14 mouse cellular contexts compared by ENCODE assay signal in genomic region chr2:121339057-121339456, GRCm38 (mm10). TPM values are rescaled to one million over a fixed set of nuclear protein-coding genes. Genes with fewer than 3 reads are reported as not detected.
DNase-seq lines count a peak whose midpoint lies in the region; ATAC-seq and TF ChIP-seq lines count a peak whose summit lies in the region.
"Had no signal": no experiment of that assay in that cellular context is flagged by ENCODE, and none has a peak within 500 bp of the region (broad histone marks: within the 10 kb centered on the region; RNA-seq: fewer than 3 reads in every experiment).

No protein-coding gene starts in this region.

- no peaks in the 10 kb centered on the region for H3K9me3 ChIP-seq in hindbrain, postnatal 0 days (ENCODE audit: low read length)
- H3K9me3 ChIP-seq in hindbrain, embryonic 12.5 days (replicated peaks), result no peaks in the 10 kb centered on the region
- no peaks in the 10 kb centered on the region for H3K9me3 ChIP-seq in midbrain, postnatal 0 days (ENCODE audit: low read length)
- H3K9me3 ChIP-seq in midbrain, embryonic 16.5 days (replicated peaks; ENCODE audit: control insufficient read depth, low read length, poor library complexity, severe bottlenecking), result no peaks in the 10 kb centered on the region
- no peaks in the 10 kb centered on the region for H3K9me3 ChIP-seq in ES-Bruce4 (replicated peaks; ENCODE audit: control insufficient read depth, insufficient read depth, low read length, poor library complexity, severe bottlenecking)
- H3K9me3 ChIP-seq: limb, embryonic 13.5 days had no signal

- no peak overlapping the region for H3K27ac ChIP-seq in hindbrain, postnatal 0 days
- no peak overlapping the region for H3K27ac ChIP-seq in hindbrain, embryonic 12.5 days
- H3K27ac ChIP-seq in midbrain, postnatal 0 days (ENCODE audit: low read depth, low read length), result no peak overlapping the region
- H3K27ac ChIP-seq in midbrain, embryonic 16.5 days (ENCODE audit: low read length), result no peak overlapping the region
- no peak overlapping the region for H3K27ac ChIP-seq in ES-Bruce4 (ENCODE audit: insufficient read depth, low read length)
- H3K27ac ChIP-seq: limb, embryonic 13.5 days had no signal

- no peak overlapping the region for H3K4me3 ChIP-seq in hindbrain, postnatal 0 days (ENCODE audit: low read length)
- H3K4me3 ChIP-seq in hindbrain, embryonic 12.5 days, result no peak overlapping the region
- no peak overlapping the region for H3K4me3 ChIP-seq in midbrain, postnatal 0 days (ENCODE audit: low read depth, low read length)
- no peak overlapping the region for H3K4me3 ChIP-seq in midbrain, embryonic 16.5 days (ENCODE audit: low read depth, low read length)
- no peak overlapping the region for H3K4me3 ChIP-seq in ES-Bruce4 (ENCODE audit: low read depth, low read length)
- H3K4me3 ChIP-seq: limb, embryonic 13.5 days had no signal

- no peak for TF ChIP-seq POLR2A in ES-Bruce4 (IDR thresholded peaks at IDR 0.05; ENCODE audit: insufficient read depth, low read length)

- peak; percentile 32 for TF ChIP-seq CTCF in hindbrain, postnatal 0 days (IDR thresholded peaks at IDR 0.05; ENCODE audit: low read depth)
- TF ChIP-seq CTCF in midbrain, postnatal 0 days (IDR thresholded peaks at IDR 0.05), result peak; percentile 45; the same call in 1 of the 2 replicates
- peak; percentile 25 for TF ChIP-seq CTCF in ES-Bruce4 (IDR thresholded peaks at IDR 0.05; ENCODE audit: low read depth, low read length)

- H3K4me2 ChIP-seq in hindbrain, postnatal 0 days (ENCODE audit: low read depth, low read length), result no peak overlapping the region
- H3K4me2 ChIP-seq in hindbrain, embryonic 12.5 days (replicated peaks), result no peak overlapping the region
- H3K4me2 ChIP-seq in midbrain, postnatal 0 days (ENCODE audit: low read depth, low read length, poor library complexity, severe bottlenecking), result no peak overlapping the region
- no peak overlapping the region for H3K4me2 ChIP-seq in midbrain, embryonic 16.5 days (ENCODE audit: low read length)
- H3K4me2 ChIP-seq: limb, embryonic 13.5 days had no signal

- TF ChIP-seq EP300 in ES-Bruce4 (IDR thresholded peaks at IDR 0.05; ENCODE audit: insufficient read depth, low read depth, low read length), result no peak

- H3K36me3 ChIP-seq in hindbrain, postnatal 0 days (ENCODE audit: insufficient read depth, low read length), result peaks cover 28% of the 10 kb centered on the region
- H3K36me3 ChIP-seq in hindbrain, embryonic 12.5 days, result peaks cover 33% of the 10 kb centered on the region
- H3K36me3 ChIP-seq in midbrain, postnatal 0 days (ENCODE audit: insufficient read depth, low read length), result peaks cover 15% of the 10 kb centered on the region; the same call in 1 of the 2 replicates
- H3K36me3 ChIP-seq in midbrain, embryonic 16.5 days (ENCODE audit: control insufficient read depth, insufficient read depth, low read length), result peaks cover 33% of the 10 kb centered on the region
- H3K36me3 ChIP-seq in ES-Bruce4 (ENCODE audit: control insufficient read depth, insufficient read depth, low read length, poor library complexity, severe bottlenecking), result no peaks in the 10 kb centered on the region

- DNase-seq in hindbrain, postnatal 0 days (ENCODE audit: low spot score), result no peak
- DNase-seq in midbrain, postnatal 0 days (ENCODE audit: low spot score), result no peak
- peak; percentile 44 for DNase-seq in induced T-regulatory cell, adult 2 months (ENCODE audit: low read depth)
- no peak for DNase-seq in spleen, postnatal 4 days (ENCODE audit: low spot score in 2 of 2)
- DNase-seq in layer of hippocampus, adult 9-10 months (ENCODE audit: low spot score), result no peak
- DNase-seq: cerebellum, postnatal 36 days; heart, adult 18-20 months; heart, postnatal 36 days; kidney, adult 2 months; layer of hippocampus, adult 9-11 months had no signal

- H3K9ac ChIP-seq in hindbrain, postnatal 0 days (replicated peaks; ENCODE audit: low read length), result no peak overlapping the region
- no peak overlapping the region for H3K9ac ChIP-seq in hindbrain, embryonic 12.5 days
- no peak overlapping the region for H3K9ac ChIP-seq in midbrain, postnatal 0 days (replicated peaks; ENCODE audit: low read length, poor library complexity, severe bottlenecking)
- H3K9ac ChIP-seq in midbrain, embryonic 16.5 days (ENCODE audit: low read depth, low read length), result no peak overlapping the region
- no peak overlapping the region for H3K9ac ChIP-seq in ES-Bruce4 (ENCODE audit: low read depth, poor library complexity, severe bottlenecking)
- H3K9ac ChIP-seq: limb, embryonic 13.5 days had no signal

- no peaks in the 10 kb centered on the region for H3K27me3 ChIP-seq in hindbrain, postnatal 0 days (ENCODE audit: insufficient read depth, low read length)
- no peaks in the 10 kb centered on the region for H3K27me3 ChIP-seq in hindbrain, embryonic 12.5 days
- no peaks in the 10 kb centered on the region for H3K27me3 ChIP-seq in midbrain, postnatal 0 days (ENCODE audit: insufficient read depth, low read length)
- H3K27me3 ChIP-seq in midbrain, embryonic 16.5 days (ENCODE audit: control insufficient read depth, insufficient read depth, low read depth, low read length), result no peaks in the 10 kb centered on the region
- H3K27me3 ChIP-seq in ES-Bruce4 (ENCODE audit: control insufficient read depth, insufficient read depth, low read length, poor library complexity, severe bottlenecking), result no peaks in the 10 kb centered on the region
- H3K27me3 ChIP-seq: limb, embryonic 13.5 days had no signal

- ATAC-seq in hindbrain, postnatal 0 days, result no peak
- ATAC-seq in hindbrain, embryonic 12.5 days (ENCODE audit: low FRiP score), result no peak
- ATAC-seq in midbrain, postnatal 0 days (ENCODE audit: low FRiP score), result no peak
- ATAC-seq in midbrain, embryonic 16.5 days, result no peak

- H3K4me1 ChIP-seq in hindbrain, postnatal 0 days (ENCODE audit: insufficient read depth, low read length), result no peaks in the 10 kb centered on the region
- H3K4me1 ChIP-seq in hindbrain, embryonic 12.5 days, result no peaks in the 10 kb centered on the region
- no peaks in the 10 kb centered on the region for H3K4me1 ChIP-seq in midbrain, postnatal 0 days (ENCODE audit: insufficient read depth, low read length)
- H3K4me1 ChIP-seq in midbrain, embryonic 16.5 days (ENCODE audit: control insufficient read depth, insufficient read depth, low read length), result no peaks in the 10 kb centered on the region
- peaks cover 1% of the 10 kb centered on the region for H3K4me1 ChIP-seq in ES-Bruce4 (ENCODE audit: control insufficient read depth, insufficient read depth, low read length)
- H3K4me1 ChIP-seq: limb, embryonic 13.5 days had no signal

RNA-seq across cellular contexts. Expression of gene Ppip5k1, which starts 16.1 kb away (rescaled TPM):
- 12.8 and 13.5 TPM in 2 replicates for total RNA-seq in hindbrain, postnatal 0 days (2014; rRNA removed)
- 16.6 and 17.8 TPM in 2 replicates for polyA plus RNA-seq in hindbrain, postnatal 0 days (2015; fragmentation: Nextera tagmentation; extraction: Ambion mirVana)
- polyA plus RNA-seq in hindbrain, embryonic 12.5 days (2016; fragmentation: Nextera tagmentation; extraction: Ambion mirVana), result 15.4 and 15.6 TPM in 2 replicates
- 16.9 and 22.1 TPM in 2 replicates for total RNA-seq in midbrain, postnatal 0 days (2014; rRNA removed)
- 18.5 and 20.0 TPM in 2 replicates for polyA plus RNA-seq in midbrain, postnatal 0 days (2015; fragmentation: Nextera tagmentation; extraction: Ambion mirVana)
- polyA plus RNA-seq in midbrain, embryonic 16.5 days (2015; fragmentation: Nextera tagmentation; extraction: Ambion mirVana), result 23.3 and 24.5 TPM in 2 replicates
- 14.9 TPM in 2 replicates for polyA plus RNA-seq in ES-Bruce4 (2011; ENCODE audit: insufficient read depth, insufficient read length, low read depth, missing spikeins)

RNA-seq across cellular contexts. Expression of gene Ckmt1, which starts 18.5 kb away (rescaled TPM):
- total RNA-seq in hindbrain, postnatal 0 days (2014; rRNA removed), result 139 and 161 TPM in 2 replicates
- polyA plus RNA-seq in hindbrain, postnatal 0 days (2015; fragmentation: Nextera tagmentation; extraction: Ambion mirVana), result 167 and 168 TPM in 2 replicates
- polyA plus RNA-seq in hindbrain, embryonic 12.5 days (2016; fragmentation: Nextera tagmentation; extraction: Ambion mirVana), result 15.4 and 19.5 TPM in 2 replicates
- total RNA-seq in midbrain, postnatal 0 days (2014; rRNA removed), result 105 and 147 TPM in 2 replicates
- 120 and 144 TPM in 2 replicates for polyA plus RNA-seq in midbrain, postnatal 0 days (2015; fragmentation: Nextera tagmentation; extraction: Ambion mirVana)
- 79.9 and 108 TPM in 2 replicates for polyA plus RNA-seq in midbrain, embryonic 16.5 days (2015; fragmentation: Nextera tagmentation; extraction: Ambion mirVana)
- 23.2 and 28.4 TPM in 2 replicates for polyA plus RNA-seq in ES-Bruce4 (2011; ENCODE audit: insufficient read depth, insufficient read length, low read depth, missing spikeins)

RNA-seq across cellular contexts. Expression of gene Strc, which starts 47.9 kb away (rescaled TPM):
- 0.07 TPM in 1 of 2 replicates, not detected in the other for total RNA-seq in hindbrain, postnatal 0 days (2014; rRNA removed)
- polyA plus RNA-seq in hindbrain, postnatal 0 days (2015; fragmentation: Nextera tagmentation; extraction: Ambion mirVana), result 0.03 TPM in 1 of 2 replicates, not detected in the other
- not detected in 2 replicates for polyA plus RNA-seq in hindbrain, embryonic 12.5 days (2016; fragmentation: Nextera tagmentation; extraction: Ambion mirVana)
- total RNA-seq in midbrain, postnatal 0 days (2014; rRNA removed), result not detected in 2 replicates
- 0.02 TPM in 1 of 2 replicates, not detected in the other for polyA plus RNA-seq in midbrain, postnatal 0 days (2015; fragmentation: Nextera tagmentation; extraction: Ambion mirVana)
- polyA plus RNA-seq in midbrain, embryonic 16.5 days (2015; fragmentation: Nextera tagmentation; extraction: Ambion mirVana), result 0.03 and 0.04 TPM in 2 replicates
- polyA plus RNA-seq in ES-Bruce4 (2011; ENCODE audit: insufficient read depth, insufficient read length, low read depth, missing spikeins), result not detected in 2 replicates
- total RNA-seq: heart, adult 18-20 months; heart, postnatal 36 days had no signal
- polyA plus RNA-seq: kidney, adult 2 months; limb, embryonic 13.5 days had no signal

RNA-seq across cellular contexts. Expression of gene Map1a, which starts 49.7 kb away (rescaled TPM):
- 160 and 173 TPM in 2 replicates for total RNA-seq in hindbrain, postnatal 0 days (2014; rRNA removed)
- polyA plus RNA-seq in hindbrain, postnatal 0 days (2015; fragmentation: Nextera tagmentation; extraction: Ambion mirVana), result 70.6 and 72.5 TPM in 2 replicates
- 10.4 and 14.6 TPM in 2 replicates for polyA plus RNA-seq in hindbrain, embryonic 12.5 days (2016; fragmentation: Nextera tagmentation; extraction: Ambion mirVana)
- 137 and 154 TPM in 2 replicates for total RNA-seq in midbrain, postnatal 0 days (2014; rRNA removed)
- 48.1 and 49.4 TPM in 2 replicates for polyA plus RNA-seq in midbrain, postnatal 0 days (2015; fragmentation: Nextera tagmentation; extraction: Ambion mirVana)
- 17.0 and 20.1 TPM in 2 replicates for polyA plus RNA-seq in midbrain, embryonic 16.5 days (2015; fragmentation: Nextera tagmentation; extraction: Ambion mirVana)
- 5.3 and 9.2 TPM in 2 replicates for polyA plus RNA-seq in ES-Bruce4 (2011; ENCODE audit: insufficient read depth, insufficient read length, low read depth, missing spikeins)
